Mouse (Mus musculus): ENCODE results near the gene Gsg1. TPM values are rescaled to one million over a fixed set of nuclear protein-coding genes. Genes with fewer than 3 reads are reported as not detected.
A peak's percentile ranks its signal among the peaks of the same experiment; 100 is the strongest.

Gsg1 gene
- 0.74 and 0.78 TPM in 2 replicates for polyA plus RNA-seq (2016; fragmentation: Nextera tagmentation; extraction: Ambion mirVana)

GRCm38 (mm10) chr6:135254153-135254552, at the start of gene Gsg1:
TSS of gene Gsg1 (minus strand) at chr6:135254351.
- no peak within 1 kb of the TSS for H3K27ac ChIP-seq
- no peak for ATAC-seq (ENCODE audit: insufficient number of reproducible peaks, insufficient read depth, low FRiP score, low TSS enrichment, low read depth)
- no peaks in the 10 kb centered on the region for H3K9me3 ChIP-seq
- H3K27me3 ChIP-seq: no peaks in the 10 kb centered on the region
- peaks cover 32% of the 10 kb centered on the region for H3K4me1 ChIP-seq (replicated peaks)
- H3K9ac ChIP-seq (replicated peaks): no peak within 1 kb of the TSS
- WGBS: 86% methylated on average over 7 of the region's 7 CpGs
- H3K4me3 ChIP-seq (replicated peaks): no peak within 1 kb of the TSS
- H3K36me3 ChIP-seq: no peaks in the 10 kb centered on the region
- H3K4me2 ChIP-seq: no peak within 1 kb of the TSS

GRCm38 (mm10) chr6:135302421-135303125, 48.4 kb upstream of the Gsg1 start:
- Histone ChIP-seq H3K4me3 (replicated peaks) (no peak overlapping the region), H3K4me2 (no peak overlapping the region), H3K27ac (no peak overlapping the region), H3K27me3 (no peaks in the 10 kb centered on the region), H3K4me1 (replicated peaks) (peaks cover 13% of the 10 kb centered on the region), H3K36me3 (no peaks in the 10 kb centered on the region), H3K9me3 (no peaks in the 10 kb centered on the region), H3K9ac (replicated peaks) (no peak overlapping the region)
- 90% methylated on average over 10 of the region's 10 CpGs for WGBS
- no peak for ATAC-seq (ENCODE audit: insufficient number of reproducible peaks, insufficient read depth, low FRiP score, low TSS enrichment, low read depth)

GRCm38 (mm10) chr6:135300469-135300868, 46.3 kb upstream of the Gsg1 start:
- WGBS: 78% methylated on average over 4 of the region's 4 CpGs
- no peak overlapping the region for H3K9ac ChIP-seq (replicated peaks)
- no peak overlapping the region for H3K27ac ChIP-seq
- H3K9me3 ChIP-seq: no peaks in the 10 kb centered on the region
- H3K27me3 ChIP-seq: no peaks in the 10 kb centered on the region
- no peak overlapping the region for H3K4me2 ChIP-seq
- no peaks in the 10 kb centered on the region for H3K36me3 ChIP-seq
- ATAC-seq (ENCODE audit: insufficient number of reproducible peaks, insufficient read depth, low FRiP score, low TSS enrichment, low read depth): no peak
- no peak overlapping the region for H3K4me3 ChIP-seq (replicated peaks)
- peaks cover 21% of the 10 kb centered on the region for H3K4me1 ChIP-seq (replicated peaks)

GRCm38 (mm10) chr6:135299024-135299550, 44.9 kb upstream of the Gsg1 start:
- no peak overlapping the region for H3K27ac ChIP-seq
- no peaks in the 10 kb centered on the region for H3K36me3 ChIP-seq
- H3K4me1 ChIP-seq (replicated peaks): peaks cover 15% of the 10 kb centered on the region; the same call in 1 of the 2 replicates
- ATAC-seq (ENCODE audit: insufficient number of reproducible peaks, insufficient read depth, low FRiP score, low TSS enrichment, low read depth): no peak
- no peak overlapping the region for H3K4me2 ChIP-seq
- no peak overlapping the region for H3K4me3 ChIP-seq (replicated peaks)
- H3K9ac ChIP-seq (replicated peaks): no peak overlapping the region
- WGBS: 86% methylated on average over 7 of the region's 7 CpGs
- no peaks in the 10 kb centered on the region for H3K9me3 ChIP-seq
- H3K27me3 ChIP-seq: no peaks in the 10 kb centered on the region

- H3K36me3 ChIP-seq: no peaks in the 10 kb centered on the region
- ATAC-seq (ENCODE audit: insufficient number of reproducible peaks, insufficient read depth, low FRiP score, low TSS enrichment, low read depth): no peak
- H3K4me2 ChIP-seq: no peak overlapping the region
- no peak overlapping the region for H3K4me3 ChIP-seq (replicated peaks)
- no peaks in the 10 kb centered on the region for H3K9me3 ChIP-seq
- WGBS: 80% methylated on average over 7 of the region's 7 CpGs
- H3K9ac ChIP-seq (replicated peaks): no peak overlapping the region
- no peak overlapping the region for H3K27ac ChIP-seq
- no peaks in the 10 kb centered on the region for H3K27me3 ChIP-seq
- peaks cover 13% of the 10 kb centered on the region; the same call in 1 of the 2 replicates for H3K4me1 ChIP-seq (replicated peaks)
Observed at GRCm38 (mm10) chr6:135297570-135297969, 43.4 kb upstream of the Gsg1 start.

GRCm38 (mm10) chr6:135296267-135296666, 42.1 kb upstream of the Gsg1 start:
- ATAC-seq (ENCODE audit: insufficient number of reproducible peaks, insufficient read depth, low FRiP score, low TSS enrichment, low read depth): 0 out of 2 replicates have a peak, but pooled peaks have one; percentile 26
- 0 out of 2 replicates have a peak overlapping the region, but pooled peaks have one; percentile 17 for H3K27ac ChIP-seq
- H3K4me2 ChIP-seq: no peak overlapping the region
- H3K4me3 ChIP-seq (replicated peaks): no peak overlapping the region
- WGBS: 78% methylated on average over 17 of the region's 17 CpGs
- H3K27me3 ChIP-seq: no peaks in the 10 kb centered on the region
- H3K9me3 ChIP-seq: no peaks in the 10 kb centered on the region
- no peaks in the 10 kb centered on the region for H3K36me3 ChIP-seq
- H3K4me1 ChIP-seq (replicated peaks): peaks cover 13% of the 10 kb centered on the region; the same call in 1 of the 2 replicates
- H3K9ac ChIP-seq (replicated peaks): no peak overlapping the region

- no peaks in the 10 kb centered on the region for H3K9me3 ChIP-seq
- no peak overlapping the region for H3K9ac ChIP-seq (replicated peaks)
- H3K27ac ChIP-seq: peak overlapping the region; percentile 25; the same call in 1 of the 2 replicates
- no peaks in the 10 kb centered on the region for H3K36me3 ChIP-seq
- no peaks in the 10 kb centered on the region for H3K27me3 ChIP-seq
- 67% methylated on average over 11 of the region's 11 CpGs for WGBS
- ATAC-seq (ENCODE audit: insufficient number of reproducible peaks, insufficient read depth, low FRiP score, low TSS enrichment, low read depth): no peak
- H3K4me3 ChIP-seq (replicated peaks): no peak overlapping the region
- no peak overlapping the region for H3K4me2 ChIP-seq
- peaks cover 13% of the 10 kb centered on the region; the same call in 1 of the 2 replicates for H3K4me1 ChIP-seq (replicated peaks)
Observed at GRCm38 (mm10) chr6:135295082-135295861, 41.1 kb upstream of the Gsg1 start.

GRCm38 (mm10) chr6:135294150-135294549, 40.0 kb upstream of the Gsg1 start:
- no peak overlapping the region for H3K27ac ChIP-seq
- H3K4me2 ChIP-seq: no peak overlapping the region
- H3K4me3 ChIP-seq (replicated peaks): no peak overlapping the region
- no peak for ATAC-seq (ENCODE audit: insufficient number of reproducible peaks, insufficient read depth, low FRiP score, low TSS enrichment, low read depth)
- H3K9ac ChIP-seq (replicated peaks): no peak overlapping the region
- no peaks in the 10 kb centered on the region for H3K27me3 ChIP-seq
- peaks cover 13% of the 10 kb centered on the region; the same call in 1 of the 2 replicates for H3K4me1 ChIP-seq (replicated peaks)
- H3K36me3 ChIP-seq: no peaks in the 10 kb centered on the region
- 88% methylated on average over 6 of the region's 6 CpGs for WGBS
- no peaks in the 10 kb centered on the region for H3K9me3 ChIP-seq

GRCm38 (mm10) chr6:135292391-135292790, 38.2 kb upstream of the Gsg1 start:
- Histone ChIP-seq H3K36me3 (no peaks in the 10 kb centered on the region), H3K4me2 (no peak overlapping the region), H3K27me3 (no peaks in the 10 kb centered on the region), H3K27ac (no peak overlapping the region), H3K4me3 (replicated peaks) (no peak overlapping the region), H3K9ac (replicated peaks) (no peak overlapping the region), H3K4me1 (replicated peaks) (peaks cover 13% of the 10 kb centered on the region; the same call in 1 of the 2 replicates), H3K9me3 (no peaks in the 10 kb centered on the region)
- 55% methylated on average over 4 of the region's 4 CpGs for WGBS
- ATAC-seq (ENCODE audit: insufficient number of reproducible peaks, insufficient read depth, low FRiP score, low TSS enrichment, low read depth): no peak

GRCm38 (mm10) chr6:135279856-135280255, 25.7 kb upstream of the Gsg1 start:
- peaks cover 14% of the 10 kb centered on the region for H3K4me1 ChIP-seq (replicated peaks)
- no peaks in the 10 kb centered on the region for H3K9me3 ChIP-seq
- 3% methylated on average over 10 of the region's 10 CpGs for WGBS
- ATAC-seq (ENCODE audit: insufficient number of reproducible peaks, insufficient read depth, low FRiP score, low TSS enrichment, low read depth): no peak
- no peaks in the 10 kb centered on the region; the same call in 1 of the 2 replicates for H3K27me3 ChIP-seq
- H3K9ac ChIP-seq (replicated peaks): 0 out of 2 replicates have a peak overlapping the region, but pooled peaks have one; percentile 24
- no peak overlapping the region for H3K4me3 ChIP-seq (replicated peaks)
- peak overlapping the region; percentile 9; the same call in 1 of the 2 replicates for H3K27ac ChIP-seq
- H3K36me3 ChIP-seq: no peaks in the 10 kb centered on the region
- H3K4me2 ChIP-seq: no peak overlapping the region

GRCm38 (mm10) chr6:135279286-135279685, 25.1 kb upstream of the Gsg1 start:
- 52% methylated on average over 5 of the region's 5 CpGs for WGBS
- ATAC-seq (ENCODE audit: insufficient number of reproducible peaks, insufficient read depth, low FRiP score, low TSS enrichment, low read depth): no peak

More at GRCm38 (mm10) chr6:135279286-135279685, 25.1 kb upstream of the Gsg1 start:
- Histone ChIP-seq H3K27me3 (no peaks in the 10 kb centered on the region; the same call in 1 of the 2 replicates), H3K36me3 (no peaks in the 10 kb centered on the region), H3K4me1 (replicated peaks) (peaks cover 14% of the 10 kb centered on the region), H3K9ac (replicated peaks) (no peak overlapping the region), H3K4me3 (replicated peaks) (no peak overlapping the region), H3K27ac (no peak overlapping the region), H3K9me3 (no peaks in the 10 kb centered on the region), H3K4me2 (no peak overlapping the region)

All from limb, embryonic 12.5 days (tissue).